Mouse (Mus musculus) heart, embryonic 10.5 days (tissue): Measurements from ENCODE around the gene Acad9. TPM values are rescaled to one million over a fixed set of nuclear protein-coding genes. Genes with fewer than 3 reads are reported as not detected.

ENCODE experiments used
- DNase-seq: peaks from one replicate; pipeline ENCODE4 v3.0.0-alpha.2; 2017; ENCODE audit warnings: low spot score
- H3K27ac ChIP-seq: fragments of 300-500 bp; sonication (generic); 2 replicates; pipeline ENCODE4 v1.5.1; 2016; ENCODE audit warnings: mild to moderate bottlenecking
- H3K27me3 ChIP-seq: fragments of 300-500 bp; sonication (generic); 2 replicates; pipeline ENCODE4 v1.6.1; 2016; ENCODE audit warnings: mild to moderate bottlenecking; ENCODE audit not compliant: poor library complexity, insufficient read depth, severe bottlenecking
- H3K36me3 ChIP-seq: fragments of 300-500 bp; sonication (generic); 2 replicates; pipeline ENCODE4 v1.6.1; 2016; ENCODE audit warnings: mild to moderate bottlenecking, moderate library complexity
- H3K4me1 ChIP-seq: fragments of 300-500 bp; sonication (generic); 2 replicates; pipeline ENCODE4 v1.6.1; 2016; ENCODE audit warnings: mild to moderate bottlenecking
- H3K4me3 ChIP-seq: fragments of 300-500 bp; sonication (generic); 2 replicates; pipeline ENCODE4 v1.5.1; 2016; ENCODE audit warnings: mild to moderate bottlenecking, moderate library complexity
- H3K9me3 ChIP-seq: fragments of 300-500 bp; sonication (generic); 2 replicates; pipeline ENCODE4 v1.6.1; 2016; ENCODE audit warnings: mild to moderate bottlenecking, moderate library complexity
- whole genome bisulfite sequencing: fragments of 180-500 bp; shearing (Covaris S2); methylation state at CpG from one replicate; pipeline ENCODE4 v1.1.7; 2016; 5-methylcytosine and 5-hydroxymethylcytosine counted together
- polyA plus RNA-seq: library from polyadenylated mRNA; unstranded; fragments of >200 nt; fragmentation: Nextera tagmentation; extraction: Ambion mirVana; gene quantifications from 2 replicates; pipeline ENCODE4 v1.2.1, GENCODE M21; 2016

Acad9 gene
- polyA plus RNA-seq, result 73.4 and 90.6 TPM in 2 replicates

DNA sequence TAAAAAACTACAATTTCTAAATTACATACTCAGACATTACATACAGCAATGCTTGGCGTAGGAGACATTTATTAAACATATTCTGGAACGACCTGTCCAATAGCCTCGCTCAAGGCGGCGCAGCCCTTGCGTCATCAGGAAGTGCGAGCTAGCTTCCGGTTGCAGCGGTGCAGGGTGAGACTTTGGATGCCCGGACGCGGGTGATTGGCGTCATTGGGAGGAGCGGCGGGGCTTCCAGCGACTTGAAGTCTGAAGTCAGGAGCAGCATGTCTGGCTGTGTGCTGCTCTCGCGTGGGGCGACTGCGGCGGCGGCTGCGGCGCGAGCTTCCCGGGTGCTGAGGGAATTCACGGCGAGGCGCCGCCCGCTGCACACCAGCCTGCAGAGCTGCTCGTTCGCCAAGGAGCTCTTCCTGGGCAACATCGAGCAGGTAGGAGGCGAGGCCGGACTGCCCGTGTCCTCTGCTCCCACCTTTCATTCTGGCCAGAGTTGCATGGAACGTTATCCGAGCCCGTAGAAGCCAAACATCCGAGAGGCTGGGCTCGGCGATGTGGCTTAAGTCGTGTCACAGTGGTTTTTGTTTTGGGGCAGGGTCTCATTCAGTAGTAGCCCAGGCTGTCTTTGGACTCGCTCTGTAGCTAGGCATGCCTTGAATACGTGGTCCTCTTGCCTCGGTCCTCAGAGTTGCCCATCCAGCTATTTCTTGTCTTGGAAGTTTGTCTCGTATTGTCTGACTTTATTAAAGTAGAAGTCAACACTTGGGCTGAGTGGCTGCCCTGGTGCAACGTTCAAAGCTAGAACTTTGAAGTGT, at the start of gene Acad9:
Gene Acad9, plus strand, starts transcription at position 137 of the 809 bp plus-strand sequence.
- peaks cover 9% of the 10 kb centered on the region; the same call in 1 of the 2 replicates for H3K27me3 ChIP-seq

DNA sequence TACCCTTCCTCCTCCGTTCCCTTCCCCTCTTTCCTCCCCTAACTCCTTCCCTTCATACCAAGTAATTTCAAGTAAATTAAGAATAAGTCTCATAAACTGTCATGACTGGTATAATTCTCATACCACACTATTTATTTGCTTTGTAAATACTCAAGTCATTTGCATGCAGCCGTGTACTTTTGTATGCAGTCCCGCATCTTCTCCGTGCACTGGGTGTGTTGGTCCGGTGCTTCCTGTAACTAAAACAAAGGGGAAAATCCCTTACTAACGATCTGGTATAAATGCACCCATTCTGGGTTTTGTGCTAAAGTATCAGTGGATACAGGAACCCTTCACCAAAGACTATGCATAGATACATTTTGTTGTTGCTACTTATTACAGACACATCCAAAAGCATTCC, 40.0 kb upstream of the Acad9 start:
- 77% methylated on average over 6 of the region's 6 CpGs for WGBS
- DNase-seq, result no peak
- Histone ChIP-seq H3K9me3 (no peaks in the 10 kb centered on the region), H3K4me1 (no peaks in the 10 kb centered on the region), H3K36me3 (no peaks in the 10 kb centered on the region), H3K4me3 (no peak overlapping the region), H3K27ac (no peak overlapping the region), H3K27me3 (no peaks in the 10 kb centered on the region)

More for the DNA sequence above, at the start of gene Acad9:
- H3K4me3 ChIP-seq, result peak within 1 kb of the TSS; percentile 91
- H3K27ac ChIP-seq, result peak within 1 kb of the TSS; percentile 89
- DNase-seq, result peak; percentile 97
- no peaks in the 10 kb centered on the region for H3K9me3 ChIP-seq
- H3K4me1 ChIP-seq, result peaks cover 13% of the 10 kb centered on the region
- whole genome bisulfite sequencing, result under 1% methylated on average over 49 of the region's 49 CpGs
- peaks cover 14% of the 10 kb centered on the region for H3K36me3 ChIP-seq

DNA sequence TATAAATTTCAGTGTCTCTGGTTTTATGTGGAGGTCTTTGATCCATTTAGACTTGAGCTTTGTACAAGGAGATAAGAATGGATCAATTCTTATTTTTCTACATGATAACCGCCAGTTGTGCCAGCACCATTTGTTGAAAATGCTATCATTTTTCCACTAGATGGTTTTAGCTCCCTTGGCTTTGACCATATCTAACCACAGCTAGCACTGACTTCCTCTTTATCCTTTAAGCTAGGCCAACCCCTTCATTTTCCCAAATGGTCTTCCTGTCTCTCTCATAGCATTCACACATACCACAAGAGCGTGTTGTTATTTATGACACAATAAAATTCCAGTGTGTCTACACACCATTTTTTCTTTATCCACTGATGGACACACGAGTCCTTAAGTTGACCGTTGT, 35.8 kb upstream of the Acad9 start:
- Histone ChIP-seq H3K4me1 (no peaks in the 10 kb centered on the region; the same call in 1 of the 2 replicates), H3K4me3 (no peak overlapping the region), H3K36me3 (no peaks in the 10 kb centered on the region), H3K9me3 (no peaks in the 10 kb centered on the region), H3K27ac (no peak overlapping the region), H3K27me3 (no peaks in the 10 kb centered on the region)
- WGBS, result 81% methylated on average over 4 of the region's 4 CpGs
- no peak for DNase-seq

DNA sequence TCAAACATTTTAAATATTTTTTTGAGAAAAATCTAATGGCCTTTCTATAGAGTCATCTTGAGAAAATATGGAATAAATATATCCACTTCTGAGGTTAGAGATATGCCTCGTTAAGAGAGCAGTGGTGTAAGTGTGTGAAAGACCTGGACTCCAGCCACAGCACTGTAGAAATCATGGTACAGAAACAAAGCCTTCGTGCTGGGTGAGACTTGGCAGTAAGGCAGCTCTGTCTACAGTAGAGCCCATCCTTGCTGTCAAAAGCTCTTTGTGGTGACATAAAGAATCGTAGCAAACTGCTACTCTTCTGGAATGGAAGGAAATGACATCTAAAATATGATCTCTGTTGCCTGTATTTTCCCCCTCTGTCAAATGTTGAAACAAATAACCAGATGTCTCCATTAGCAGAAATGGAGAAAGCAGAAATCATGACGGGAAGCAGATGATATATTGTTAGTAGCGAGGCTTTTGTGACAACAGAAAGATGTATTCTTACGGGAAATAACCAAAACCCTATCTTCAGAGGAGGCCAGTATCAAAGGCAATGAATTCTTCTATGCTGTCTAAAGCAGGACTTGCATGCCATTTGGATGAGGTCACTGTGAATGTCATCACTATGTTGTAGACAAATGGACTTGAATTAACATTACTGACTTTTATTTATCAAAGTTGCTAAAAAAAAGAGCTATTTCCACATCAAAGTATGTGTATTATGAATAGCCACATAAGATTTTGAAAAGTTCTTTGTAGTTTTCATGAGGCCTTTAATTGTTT, 33.9 kb upstream of the Acad9 start:
- Histone ChIP-seq H3K4me3 (no peak overlapping the region), H3K27me3 (no peaks in the 10 kb centered on the region), H3K27ac (no peak overlapping the region), H3K36me3 (no peaks in the 10 kb centered on the region), H3K4me1 (no peaks in the 10 kb centered on the region; the same call in 1 of the 2 replicates), H3K9me3 (no peaks in the 10 kb centered on the region)
- 56% methylated on average over 6 of the region's 6 CpGs for WGBS
- no peak for DNase-seq

DNA sequence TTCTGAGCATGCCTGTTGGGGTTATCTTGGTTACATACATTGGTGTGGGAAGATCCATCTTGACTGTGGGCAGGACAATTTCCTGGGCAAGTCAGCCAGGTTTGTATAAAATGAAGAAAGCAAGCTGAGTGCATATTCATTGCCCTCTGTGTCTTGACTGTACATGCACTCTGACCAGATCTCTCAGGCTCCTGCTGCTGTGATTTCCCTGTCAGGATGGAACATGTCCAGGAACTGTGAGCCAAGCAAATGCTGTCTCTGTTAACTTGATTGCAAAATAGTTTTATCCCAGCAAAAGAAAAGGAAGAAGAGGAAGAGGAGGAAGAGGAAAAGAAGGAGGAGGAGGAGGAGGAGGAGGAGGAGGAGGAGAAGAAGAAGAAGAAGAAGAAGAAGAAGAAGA, 21.3 kb upstream of the Acad9 start:
- H3K9me3 ChIP-seq, result no peaks in the 10 kb centered on the region
- H3K27ac ChIP-seq, result no peak overlapping the region
- no peak for DNase-seq
- no peaks in the 10 kb centered on the region for H3K27me3 ChIP-seq
- no peak overlapping the region for H3K4me3 ChIP-seq
- no peaks in the 10 kb centered on the region for H3K4me1 ChIP-seq
- H3K36me3 ChIP-seq, result no peaks in the 10 kb centered on the region

DNA sequence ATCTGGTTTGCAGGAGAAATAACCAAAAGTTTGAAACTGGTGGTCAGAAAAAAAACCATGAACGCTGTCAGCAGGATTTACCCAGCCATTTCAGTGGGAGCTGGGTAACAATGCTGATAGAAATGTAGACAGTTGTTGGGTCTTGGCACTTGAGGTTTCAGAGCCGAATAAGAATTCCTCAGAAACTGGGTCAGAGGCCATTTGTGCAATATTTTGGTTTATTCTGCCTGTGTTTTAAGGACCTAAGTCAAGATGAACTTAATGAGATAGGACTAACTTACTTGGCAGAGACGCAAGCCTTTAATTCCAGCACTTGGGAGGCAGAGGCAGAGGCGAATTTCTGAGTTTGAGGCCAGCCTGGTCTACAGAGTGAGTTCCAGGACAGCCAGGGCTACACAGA, 20.7 kb upstream of the Acad9 start:
- 72% methylated on average over 4 of the region's 4 CpGs for WGBS
- no peaks in the 10 kb centered on the region for H3K9me3 ChIP-seq
- no peaks in the 10 kb centered on the region for H3K4me1 ChIP-seq
- DNase-seq, result no peak
- no peak overlapping the region for H3K27ac ChIP-seq
- H3K27me3 ChIP-seq, result no peaks in the 10 kb centered on the region
- no peak overlapping the region for H3K4me3 ChIP-seq
- H3K36me3 ChIP-seq, result no peaks in the 10 kb centered on the region

DNA sequence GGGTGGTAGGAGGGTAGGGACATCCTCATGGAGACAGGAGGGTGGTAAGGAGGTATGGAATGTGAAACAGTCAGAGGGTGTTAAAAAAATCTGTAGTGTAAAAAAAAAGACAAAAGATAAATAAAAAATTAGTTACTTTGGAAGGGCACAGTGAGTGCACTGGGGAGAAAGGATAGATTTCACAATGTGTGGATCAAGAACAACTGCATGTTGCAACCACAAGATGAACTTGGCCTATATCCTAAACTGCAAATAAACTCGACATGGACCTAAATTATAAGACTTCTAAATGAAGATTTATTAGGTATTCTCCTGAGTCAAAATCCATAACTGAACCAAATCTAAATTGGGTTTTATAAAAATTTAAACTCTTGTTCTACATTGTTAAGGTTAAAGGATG, 16.7 kb upstream of the Acad9 start:
- 59% methylated on average over 1 of the region's 1 CpGs for WGBS

DNA sequence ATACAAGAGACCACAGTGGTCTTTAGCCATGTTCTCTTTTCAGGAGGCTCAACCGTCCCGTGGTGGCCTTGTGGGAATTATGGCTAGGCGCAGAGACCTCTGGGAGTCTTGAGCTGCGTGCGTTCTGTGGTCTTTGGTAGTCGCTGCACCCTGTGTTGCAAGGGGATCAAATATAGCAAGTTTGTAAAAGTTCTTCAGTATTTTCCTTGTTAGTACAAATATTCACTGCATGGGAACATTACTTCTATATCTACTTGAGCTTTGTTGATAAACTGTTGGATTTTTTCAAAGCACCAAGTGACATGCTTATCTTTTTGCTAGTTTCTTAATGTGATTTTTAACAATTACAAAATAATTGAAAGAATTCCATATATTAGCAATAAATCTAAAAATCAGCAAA, 12.3 kb upstream of the Acad9 start, which contains the start of gene Ccdc144b:
Gene Ccdc144b, minus strand, starts transcription at position 101 of the 400 bp plus-strand sequence.
- 90% methylated on average over 6 of the region's 6 CpGs for WGBS
- no peaks in the 10 kb centered on the region for H3K36me3 ChIP-seq
- H3K4me3 ChIP-seq, result no peak within 1 kb of the TSS
- H3K27ac ChIP-seq, result no peak within 1 kb of the TSS
- H3K27me3 ChIP-seq, result no peaks in the 10 kb centered on the region
- DNase-seq, result no peak
- H3K9me3 ChIP-seq, result no peaks in the 10 kb centered on the region
- no peaks in the 10 kb centered on the region for H3K4me1 ChIP-seq

More for the DNA sequence above, 16.7 kb upstream of the Acad9 start:
- Histone ChIP-seq H3K4me1 (no peaks in the 10 kb centered on the region), H3K36me3 (no peaks in the 10 kb centered on the region), H3K27ac (no peak overlapping the region), H3K27me3 (no peaks in the 10 kb centered on the region), H3K9me3 (no peaks in the 10 kb centered on the region), H3K4me3 (no peak overlapping the region)
- no peak for DNase-seq

DNA sequence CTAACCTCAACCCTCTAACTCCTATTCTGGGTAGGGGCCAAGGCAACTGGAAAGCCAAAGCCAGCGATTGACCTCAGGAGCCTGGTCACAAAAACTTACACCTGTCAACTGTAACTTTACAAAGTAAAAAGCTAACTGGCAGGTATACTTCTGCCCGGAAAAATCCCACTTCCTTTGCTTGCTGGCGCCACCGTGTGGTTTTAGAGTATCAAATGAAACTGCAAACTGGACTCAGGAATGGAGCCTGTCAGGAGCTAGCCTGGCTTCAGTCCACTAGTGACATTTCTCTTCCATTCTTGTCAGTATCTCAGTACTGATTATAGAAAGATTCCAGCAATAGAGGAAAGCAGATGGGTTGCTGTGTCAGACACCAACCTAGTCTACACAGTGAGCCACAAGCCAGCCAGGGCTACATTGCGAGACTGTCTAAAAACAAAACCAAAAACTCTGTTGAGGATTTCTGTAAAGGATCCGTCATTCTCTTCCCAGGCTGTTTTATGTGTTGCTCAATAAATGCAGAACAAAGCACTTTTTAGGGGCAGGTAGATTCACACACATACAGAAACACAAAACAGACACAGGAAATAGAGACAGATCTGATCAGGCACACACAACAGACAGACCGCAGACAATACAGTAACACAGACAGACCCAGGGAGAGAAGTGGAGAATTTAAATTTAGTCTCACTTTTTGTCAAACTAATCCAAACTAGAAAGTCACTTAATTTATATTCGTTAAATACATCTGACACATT, 5.5 kb upstream of the Acad9 start:
- no peaks in the 10 kb centered on the region for H3K36me3 ChIP-seq
- H3K27me3 ChIP-seq, result peaks cover 9% of the 10 kb centered on the region; the same call in 1 of the 2 replicates
- H3K4me1 ChIP-seq, result 0 out of 2 replicates have a peak, but pooled peaks cover 1% of the 10 kb centered on the region
- DNase-seq, result no peak
- 32% methylated on average over 8 of the region's 8 CpGs for WGBS
- H3K4me3 ChIP-seq, result no peak overlapping the region
- no peaks in the 10 kb centered on the region for H3K9me3 ChIP-seq
- H3K27ac ChIP-seq, result no peak overlapping the region

DNA sequence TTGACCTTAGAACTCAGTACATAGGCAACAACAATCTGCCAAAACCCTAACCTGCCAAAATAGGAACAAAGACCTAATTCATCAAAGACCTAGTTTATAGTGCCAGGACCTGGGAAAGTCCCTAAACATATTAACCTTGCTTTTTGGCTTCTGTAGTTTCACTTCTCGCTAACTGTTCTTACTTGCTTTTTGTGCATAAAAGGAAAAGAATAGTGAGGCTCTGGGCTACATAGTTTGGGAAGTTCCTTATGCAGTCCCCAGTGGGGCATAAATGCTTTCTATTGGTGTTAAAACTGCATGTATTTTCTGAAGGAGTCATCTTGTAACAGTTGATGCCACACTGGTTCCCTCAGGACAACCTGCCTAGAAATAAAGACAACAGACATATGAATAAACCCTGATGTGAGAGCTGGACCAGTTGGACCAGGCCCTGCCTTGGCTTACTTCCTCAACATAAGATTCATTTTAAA, 1.2 kb upstream of the Acad9 start:
- H3K27ac ChIP-seq, result no peak overlapping the region
- peaks cover 9% of the 10 kb centered on the region; the same call in 1 of the 2 replicates for H3K27me3 ChIP-seq
- WGBS, result 97% methylated on average over 1 of the region's 1 CpGs
- H3K4me3 ChIP-seq, result no peak overlapping the region
- peaks cover 13% of the 10 kb centered on the region for H3K4me1 ChIP-seq
- DNase-seq, result no peak
- no peaks in the 10 kb centered on the region for H3K36me3 ChIP-seq
- H3K9me3 ChIP-seq, result no peaks in the 10 kb centered on the region

DNA sequence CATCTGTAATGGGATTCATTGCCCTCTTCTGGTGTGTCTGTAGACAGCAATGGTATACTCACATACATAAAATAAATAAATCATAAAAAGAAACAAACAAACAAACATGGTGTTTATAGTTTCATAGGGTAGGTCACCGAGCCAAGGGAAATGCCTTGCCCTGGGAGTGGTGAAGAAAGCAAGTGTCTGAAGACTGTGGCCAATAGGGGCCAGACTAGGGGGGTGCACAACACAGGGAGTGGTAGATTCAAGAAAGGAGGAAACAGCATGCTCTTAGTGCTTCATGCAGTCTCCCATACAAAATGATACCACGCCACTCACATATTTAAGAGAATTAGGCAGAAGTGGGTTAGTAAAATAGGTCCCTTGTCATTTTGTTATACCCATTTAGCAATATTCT, 613 bp upstream of the Acad9 start:
- DNase-seq, result no peak
- Histone ChIP-seq H3K9me3 (no peaks in the 10 kb centered on the region), H3K4me1 (peaks cover 13% of the 10 kb centered on the region), H3K27me3 (peaks cover 9% of the 10 kb centered on the region; the same call in 1 of the 2 replicates), H3K36me3 (peaks cover 5% of the 10 kb centered on the region; the same call in 1 of the 2 replicates), H3K27ac (no peak overlapping the region), H3K4me3 (peak overlapping the region; percentile 91)
- WGBS, result 92% methylated on average over 2 of the region's 2 CpGs

DNA sequence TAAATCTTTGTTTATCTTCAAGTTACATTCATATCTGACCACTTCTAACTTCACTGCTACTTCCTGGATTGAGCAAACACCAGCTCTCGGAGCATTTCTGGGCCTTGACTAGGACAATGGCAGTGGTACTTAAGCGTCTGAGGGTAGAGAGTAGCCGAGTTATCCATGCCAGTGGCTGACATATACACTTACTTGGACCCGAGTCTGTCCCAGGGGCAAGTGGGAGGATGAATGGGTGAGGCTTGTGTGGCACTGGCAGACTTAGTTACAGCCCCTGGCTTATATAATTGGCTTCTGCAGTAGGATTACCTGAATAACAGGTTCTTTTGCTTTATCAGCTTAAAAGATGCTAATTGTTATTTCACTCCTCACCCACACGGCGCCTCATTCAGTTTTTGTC, 2.0 kb downstream of the Acad9 start:
- WGBS, result 84% methylated on average over 6 of the region's 6 CpGs
- H3K9me3 ChIP-seq, result no peaks in the 10 kb centered on the region

More for the DNA sequence above, 2.0 kb downstream of the Acad9 start:
- Histone ChIP-seq H3K27ac (no peak overlapping the region), H3K27me3 (0 out of 2 replicates have a peak, but pooled peaks cover 9% of the 10 kb centered on the region), H3K4me1 (peaks cover 13% of the 10 kb centered on the region), H3K36me3 (peaks cover 18% of the 10 kb centered on the region), H3K4me3 (no peak overlapping the region)
- DNase-seq, result no peak
